Mouse (Mus musculus): ENCODE measurements around the gene Apaf1. TPM values are rescaled to one million over a fixed set of nuclear protein-coding genes. Genes with fewer than 3 reads are reported as not detected.

Apaf1 gene
- total and polyA plus RNA-seq, 3 experiments, result 16.0 to 27.3 (median 22.1) TPM

DNA sequence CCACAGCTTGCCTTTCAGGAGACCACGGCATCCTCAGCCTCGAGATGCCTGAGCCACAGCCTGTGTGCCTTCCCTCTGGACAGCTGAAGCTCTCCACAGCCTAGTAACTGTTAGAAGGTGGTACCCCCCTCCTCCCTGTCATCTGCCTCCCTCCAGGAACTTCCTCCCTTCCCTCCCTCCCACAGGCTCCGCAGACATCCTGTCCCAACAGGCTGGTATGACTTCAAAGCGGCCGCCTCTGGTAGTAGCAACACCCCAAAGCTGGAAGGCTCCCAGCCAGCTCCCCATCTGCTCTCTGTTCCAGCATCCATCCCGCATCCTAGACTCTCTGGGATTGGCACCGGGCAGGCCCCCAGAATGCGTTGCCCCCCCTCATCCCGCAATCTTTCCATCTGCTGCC lies 115.7 kb downstream of the Apaf1 start:
- TF ChIP-seq CHD1 (IDR thresholded peaks at IDR 0.05; ENCODE audit: low read depth, low read length) (no peak), CHD2 (IDR thresholded peaks at IDR 0.05; ENCODE audit: low read length) (no peak), MAFK (IDR thresholded peaks at IDR 0.05; ENCODE audit: insufficient replicate concordance, low read length) (no peak), PAX5 (IDR thresholded peaks at IDR 0.05; ENCODE audit: low read length) (no peak), MYC (IDR thresholded peaks at IDR 0.05; ENCODE audit: low read depth, low read length) (no peak), USF2 (conservative IDR thresholded peaks at IDR 0.05; ENCODE audit: low read depth, low read length) (no peak), EP300 (IDR thresholded peaks at IDR 0.05; ENCODE audit: low read length) (no peak), POLR2A (IDR thresholded peaks at IDR 0.05; ENCODE audit: low read depth, low read length) (no peak), BHLHE40 (IDR thresholded peaks at IDR 0.05; ENCODE audit: low read depth, low read length) (no peak), MXI1 (IDR thresholded peaks at IDR 0.05; ENCODE audit: low read depth, low read length) (no peak), NRF1 (IDR thresholded peaks at IDR 0.05; ENCODE audit: low read depth, low read length) (no peak), NELFE (IDR thresholded peaks at IDR 0.05; ENCODE audit: low read depth, low read length) (no peak), CTCF (conservative IDR thresholded peaks at IDR 0.05 in 1 of 2, IDR thresholded peaks at IDR 0.05 in 1 of 2; ENCODE audit: low read depth in 2 of 2, low read length in 2 of 2) (no peak), ZC3H11A (IDR thresholded peaks at IDR 0.05; ENCODE audit: low read depth, low read length) (no peak), MAZ (IDR thresholded peaks at IDR 0.05; ENCODE audit: low read depth, low read length) (no peak), GABPA (IDR thresholded peaks at IDR 0.05; ENCODE audit: insufficient replicate concordance, low read depth, low read length) (no peak), ETS1 (conservative IDR thresholded peaks at IDR 0.05; ENCODE audit: low read depth, low read length) (no peak), MEF2A (IDR thresholded peaks at IDR 0.05; ENCODE audit: borderline replicate concordance, low read depth, low read length) (no peak), ZKSCAN1 (IDR thresholded peaks at IDR 0.05; ENCODE audit: borderline replicate concordance, low read depth, low read length) (no peak), MAX (IDR thresholded peaks at IDR 0.05; ENCODE audit: low read length) (no peak)
- no peak overlapping the region for H3K27ac ChIP-seq (ENCODE audit: insufficient read depth, low read depth)
- DNase-seq (ENCODE audit: extremely low read depth), result no peak
- H3K36me3 ChIP-seq (replicated peaks in 1 of 2; ENCODE audit: control insufficient read depth in 1 of 2, insufficient read depth in 1 of 2, low read length in 1 of 2), result no peaks in the 10 kb centered on the region
- H3K27me3 ChIP-seq (replicated peaks), result no peaks in the 10 kb centered on the region
- in situ Hi-C loops (cut with MboI; ENCODE audit: low pct_ligation_motif_present, low pct_unique_long_range_greater_than_20kb, low sequenced_read_pairs), result no loop called here
- dilution Hi-C loops (cut with MboI; ENCODE audit: extremely low pct_ligation_motif_present, extremely low pct_unique_long_range_greater_than_20kb, low sequenced_read_pairs), result no loop called here
- H3K4me3 ChIP-seq (replicated peaks in 1 of 3; ENCODE audit: low read depth in 2 of 3, low read length in 2 of 3, poor library complexity in 1 of 3), result no peak overlapping the region
- no peaks in the 10 kb centered on the region for H3K79me2 ChIP-seq (replicated peaks; ENCODE audit: control insufficient read depth, extremely low read depth, insufficient read depth, poor library complexity, severe bottlenecking)
- no peaks in the 10 kb centered on the region; a peak in 1 of 4 replicates for H3K4me1 ChIP-seq (ENCODE audit: control insufficient read depth in 1 of 2, insufficient read depth in 2 of 2)
- peaks cover 3% of the 10 kb centered on the region for H3K9me3 ChIP-seq (replicated peaks; ENCODE audit: low read length)
- H3K9ac ChIP-seq (ENCODE audit: insufficient read depth, low read depth), result no peak overlapping the region
- no peak overlapping the region for H3K4me2 ChIP-seq (ENCODE audit: insufficient read depth, low read depth, poor library complexity, severe bottlenecking)

DNA sequence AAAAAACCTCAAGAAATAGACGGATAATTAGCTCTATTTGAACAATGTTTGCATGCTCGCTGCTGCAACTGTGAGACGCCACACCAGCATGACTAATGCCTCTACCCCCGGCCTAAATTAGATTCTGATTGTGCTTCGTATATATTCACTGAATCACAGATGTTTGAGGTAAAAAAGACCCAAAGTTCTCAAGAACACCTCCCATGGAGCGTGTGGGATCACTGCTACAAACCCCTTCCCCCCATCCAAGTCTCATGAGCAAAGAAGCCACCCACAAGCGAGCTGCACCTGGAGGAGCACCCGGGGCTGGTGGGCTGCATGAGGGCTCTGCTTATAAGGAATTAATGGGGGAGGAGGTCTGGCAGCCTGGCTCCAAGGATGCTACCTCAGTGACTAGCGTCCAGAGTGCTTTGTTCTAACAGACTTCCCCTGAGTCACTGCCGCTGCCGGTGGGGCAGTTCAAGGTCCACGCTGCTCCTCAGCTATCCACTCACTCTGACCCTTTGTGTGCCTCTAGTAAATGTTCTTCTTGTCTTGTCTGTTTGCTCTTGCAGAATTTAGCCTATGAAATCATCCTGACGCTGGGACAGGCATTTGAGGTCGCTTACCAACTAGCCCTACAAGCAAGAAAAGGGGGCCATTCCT lies 116.8 kb downstream of the Apaf1 start:
- dilution Hi-C loops (cut with MboI; ENCODE audit: extremely low pct_ligation_motif_present, extremely low pct_unique_long_range_greater_than_20kb, low sequenced_read_pairs), result no loop called here
- H3K9ac ChIP-seq (ENCODE audit: insufficient read depth, low read depth), result no peak overlapping the region
- H3K4me1 ChIP-seq (ENCODE audit: control insufficient read depth in 1 of 2, insufficient read depth in 2 of 2), result no peaks in the 10 kb centered on the region; a peak in 1 of 4 replicates
- peaks cover 3% of the 10 kb centered on the region for H3K9me3 ChIP-seq (replicated peaks; ENCODE audit: low read length)
- in situ Hi-C loops (cut with MboI; ENCODE audit: low pct_ligation_motif_present, low pct_unique_long_range_greater_than_20kb, low sequenced_read_pairs), result no loop called here
- H3K79me2 ChIP-seq (replicated peaks; ENCODE audit: control insufficient read depth, extremely low read depth, insufficient read depth, poor library complexity, severe bottlenecking), result no peaks in the 10 kb centered on the region
- no peak for TF ChIP-seq SMC3 (IDR thresholded peaks at IDR 0.05; ENCODE audit: low read depth, low read length)
- no peak for TF ChIP-seq BHLHE40 (IDR thresholded peaks at IDR 0.05; ENCODE audit: low read depth, low read length)
- TF ChIP-seq MEF2A (IDR thresholded peaks at IDR 0.05; ENCODE audit: borderline replicate concordance, low read depth, low read length), result no peak
- no peak for TF ChIP-seq ZC3H11A (IDR thresholded peaks at IDR 0.05; ENCODE audit: low read depth, low read length)
- no peak for TF ChIP-seq EP300 (IDR thresholded peaks at IDR 0.05; ENCODE audit: low read length)
- no peak for TF ChIP-seq PAX5 (IDR thresholded peaks at IDR 0.05; ENCODE audit: low read length)
- no peak for TF ChIP-seq MAX (IDR thresholded peaks at IDR 0.05; ENCODE audit: low read length)
- TF ChIP-seq E2F4 (IDR thresholded peaks at IDR 0.05; ENCODE audit: insufficient replicate concordance, low read depth, low read length), result no peak
- no peak for TF ChIP-seq JUND (conservative IDR thresholded peaks at IDR 0.05; ENCODE audit: low read depth, low read length)
- TF ChIP-seq JUN (IDR thresholded peaks at IDR 0.05; ENCODE audit: insufficient read depth, low read depth, low read length), result no peak
- no peak for TF ChIP-seq ZNF384 (IDR thresholded peaks at IDR 0.05; ENCODE audit: low read depth, low read length)
- TF ChIP-seq TBP (conservative IDR thresholded peaks at IDR 0.05; ENCODE audit: low read depth, low read length), result no peak
- no peak for TF ChIP-seq USF1 (IDR thresholded peaks at IDR 0.05; ENCODE audit: low read depth, low read length)
- TF ChIP-seq MYC (IDR thresholded peaks at IDR 0.05; ENCODE audit: low read depth, low read length), result no peak
- no peak for TF ChIP-seq MXI1 (IDR thresholded peaks at IDR 0.05; ENCODE audit: low read depth, low read length)
- no peak for TF ChIP-seq POLR2AphosphoS2 (IDR thresholded peaks at IDR 0.05; ENCODE audit: low read depth, low read length)
- H3K4me3 ChIP-seq (replicated peaks in 1 of 3; ENCODE audit: low read depth in 2 of 3, low read length in 2 of 3, poor library complexity in 1 of 3), result no peak overlapping the region
- no peaks in the 10 kb centered on the region for H3K36me3 ChIP-seq (replicated peaks in 1 of 2; ENCODE audit: control insufficient read depth in 1 of 2, insufficient read depth in 1 of 2, low read length in 1 of 2)
- H3K27me3 ChIP-seq (replicated peaks), result no peaks in the 10 kb centered on the region
- H3K4me2 ChIP-seq (ENCODE audit: insufficient read depth, low read depth, poor library complexity, severe bottlenecking), result no peak overlapping the region
- no peak overlapping the region for H3K27ac ChIP-seq (ENCODE audit: insufficient read depth, low read depth)
- no peak for DNase-seq (ENCODE audit: extremely low read depth)
